Mouse (Mus musculus) liver, embryonic 14.5 days (tissue): ENCODE results near the gene Sos1. TPM values are rescaled to one million over a fixed set of nuclear protein-coding genes. Genes with fewer than 3 reads are reported as not detected.
"Not testable (repeated sequence)": the region's sequence is repeated elsewhere in the genome, so short reads cannot be mapped to it uniquely, and the experiment has no call there.

Source experiments
- ATAC-seq: fragments of 200-750 bp; cut with Nextera tagmentation; 2 replicates; pipeline ENCODE4 v1.8.0; 2017; ENCODE audit warnings: moderate number of reproducible peaks, mild to moderate bottlenecking, moderate library complexity; ENCODE audit not compliant: insufficient read depth
- DNase-seq, 3 experiments: peaks; one replicate each; pipeline ENCODE4 v3.0.0-alpha.2; 2012 to 2013; ENCODE audit warnings: low read depth in 3 of 3, low spot score in 3 of 3
- H3K27ac ChIP-seq: fragments of 300-500 bp; sonication (generic); 2 replicates; pipeline ENCODE4 v1.5.1; 2014; ENCODE audit warnings: moderate library complexity, mild to moderate bottlenecking, control low read depth, inconsistent platforms
- H3K27me3 ChIP-seq: fragments of 300-500 bp; sonication (generic); 2 replicates; pipeline ENCODE4 v1.6.1; 2014; ENCODE audit warnings: mild to moderate bottlenecking, low read length, moderate library complexity; ENCODE audit not compliant: control insufficient read depth, insufficient read depth
- H3K36me3 ChIP-seq: fragments of 300-500 bp; sonication (generic); replicated peaks from 2 replicates; pipeline ENCODE4 v1.6.1; 2014; ENCODE audit warnings: low read depth; ENCODE audit not compliant: control insufficient read depth, insufficient read depth
- H3K4me1 ChIP-seq, 2 experiments: fragments of 200-500 bp in 1 of 2; fragments of 300-500 bp in 1 of 2; sonication (generic) in 1 of 2; replicated peaks; 2 replicates each; pipeline ENCODE4 v1.6.1; 2012 to 2014; ENCODE audit warnings: antibody characterized with exemption in 1 of 2, inconsistent platforms in 1 of 2, low read length in 1 of 2; ENCODE audit not compliant: control insufficient read depth in 2 of 2, insufficient read depth in 2 of 2
- H3K4me2 ChIP-seq: fragments of 300-500 bp; sonication (generic); 2 replicates; pipeline ENCODE4 v1.6.1; 2014; ENCODE audit warnings: low read depth, mild to moderate bottlenecking, control low read depth, moderate library complexity
- H3K4me3 ChIP-seq, 2 experiments: fragments of 200-500 bp in 1 of 2; fragments of 300-500 bp in 1 of 2; sonication (generic) in 1 of 2; 2 replicates each; pipeline ENCODE4 v1.5.1; 2012 to 2014; ENCODE audit warnings: low read depth in 2 of 2, low read length in 2 of 2, mild to moderate bottlenecking in 2 of 2, control low read depth in 1 of 2, inconsistent platforms in 1 of 2, moderate library complexity in 1 of 2; ENCODE audit not compliant: insufficient read depth in 1 of 2
- H3K9ac ChIP-seq: fragments of 300-500 bp; sonication (generic); replicated peaks from 2 replicates; pipeline ENCODE4 v1.6.1; 2014; ENCODE audit warnings: mild to moderate bottlenecking, control low read depth, moderate library complexity
- H3K9me3 ChIP-seq: fragments of 300-500 bp; sonication (generic); 2 replicates; pipeline ENCODE4 v1.6.1; 2016; ENCODE audit warnings: low read length, mixed read lengths; ENCODE audit not compliant: control insufficient read depth
- CTCF ChIP-seq: IDR thresholded peaks from 2 replicates; pipeline ENCODE4 v1.5.1; 2016; ENCODE audit warnings: antibody characterized with exemption, low read depth, control low read depth
- EP300 ChIP-seq: IDR thresholded peaks from 2 replicates; pipeline ENCODE4 v1.6.1; 2016; ENCODE audit warnings: antibody characterized with exemption, low read depth
- WGBS: fragments of 180-500 bp; shearing (Covaris S2); extraction: QIAGEN DNeasy Blood & Tissue Kit; methylation state at CpG from one replicate; pipeline ENCODE4 v1.1.7; 2014; ENCODE audit not compliant: insufficient replicate concordance; 5-methylcytosine and 5-hydroxymethylcytosine counted together
- polyA plus RNA-seq, 2 experiments: library from polyadenylated mRNA; depleted of rRNA in 1 of 2; stranded (reverse) in 1 of 2; unstranded in 1 of 2; fragments of >200 nt; fragmentation: Nextera tagmentation in 1 of 2; extraction: Ambion mirVana in 1 of 2; gene quantifications; 2 replicates each; pipeline versions ENCODE4 v1.2.1 to v1.2.3; 2012 to 2014

Sos1 gene
- polyA plus RNA-seq, 2 experiments = 1.3 to 1.7 TPM

DNA sequence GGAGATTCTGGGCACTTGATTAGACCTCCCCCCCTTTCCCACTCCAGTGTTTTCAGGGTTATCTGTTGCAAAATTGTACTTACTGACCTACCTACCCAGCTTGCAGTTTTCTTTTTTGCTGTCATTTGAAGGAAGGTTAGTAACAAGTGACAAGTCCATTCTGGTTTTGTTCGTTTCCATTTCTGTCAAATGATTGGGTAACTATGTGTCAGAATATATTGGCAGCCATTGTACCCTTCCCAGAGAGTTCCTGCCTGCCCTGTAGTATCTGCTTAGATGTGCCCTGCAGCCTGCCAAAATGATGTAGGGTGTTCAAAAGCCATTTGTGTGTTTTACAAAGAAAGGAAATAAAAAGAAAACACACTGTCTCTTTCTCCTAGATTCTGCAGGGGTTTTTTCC is 94.6 kb downstream of the Sos1 start:
- Histone ChIP-seq H3K4me3 (no peak overlapping the region), H3K4me1 (no peaks in the 10 kb centered on the region), H3K27me3 (no peaks in the 10 kb centered on the region), H3K9ac (no peak overlapping the region), H3K9me3 (no peaks in the 10 kb centered on the region), H3K36me3 (no peaks in the 10 kb centered on the region), H3K4me2 (no peak overlapping the region), H3K27ac (no peak overlapping the region)
- ATAC-seq (no peak), DNase-seq (no peak)
- WGBS = 49% methylated on average over 1 of the region's 1 CpGs
- TF ChIP-seq EP300 (no peak), CTCF (no peak)

DNA sequence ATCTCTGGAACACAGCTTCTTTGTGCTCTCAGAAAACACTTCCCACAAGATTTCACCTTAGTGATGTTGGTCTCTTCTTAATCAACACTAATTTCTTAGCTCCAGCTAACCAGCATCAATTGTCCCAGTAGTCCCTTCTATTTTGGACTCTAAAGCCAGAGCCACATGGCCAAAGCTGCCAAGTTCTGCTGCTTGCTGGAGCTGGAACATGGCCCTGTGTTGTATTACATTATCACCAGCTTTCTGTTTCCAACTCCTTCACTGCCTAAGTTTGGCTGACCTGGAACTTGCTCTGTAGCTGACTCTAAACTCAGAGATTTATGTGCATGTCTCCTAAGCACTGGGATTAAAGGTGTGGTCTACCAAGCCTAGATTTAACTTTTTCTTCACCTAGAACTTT is 101.9 kb downstream of the Sos1 start:
- not testable (repeated sequence) for ATAC-seq, H3K9ac ChIP-seq, DNase-seq

DNA sequence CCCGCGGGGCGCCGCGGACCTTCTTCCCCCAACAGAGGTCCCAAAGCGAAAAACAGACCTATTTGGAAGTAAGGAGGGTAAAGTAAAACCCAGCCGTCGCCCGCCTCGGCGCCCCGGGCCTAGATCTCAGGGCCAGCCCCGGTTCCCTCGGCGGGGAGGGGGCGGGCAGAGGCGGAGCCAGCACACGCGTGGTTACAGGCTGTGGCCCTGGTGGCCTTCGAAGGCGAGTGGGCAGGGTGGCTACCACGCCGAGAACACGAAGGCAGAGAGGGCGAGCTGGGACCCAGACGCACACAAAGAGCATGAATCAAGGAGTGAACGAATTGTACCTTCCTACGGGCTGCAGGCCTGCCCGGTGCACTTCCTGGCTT is 106.5 kb downstream of the Sos1 start:
- DNase-seq = no peak
- H3K9me3 ChIP-seq = no peaks in the 10 kb centered on the region
- WGBS = 25% methylated on average over 29 of the region's 29 CpGs

More for the DNA sequence above, 101.9 kb downstream of the Sos1 start:
- H3K9me3 ChIP-seq, H3K36me3 ChIP-seq, H3K4me2 ChIP-seq, H3K4me3 ChIP-seq, H3K4me1 ChIP-seq, H3K27ac ChIP-seq: not testable (repeated sequence)
- H3K27me3 ChIP-seq = peaks cover 12% of the 10 kb centered on the region

DNA sequence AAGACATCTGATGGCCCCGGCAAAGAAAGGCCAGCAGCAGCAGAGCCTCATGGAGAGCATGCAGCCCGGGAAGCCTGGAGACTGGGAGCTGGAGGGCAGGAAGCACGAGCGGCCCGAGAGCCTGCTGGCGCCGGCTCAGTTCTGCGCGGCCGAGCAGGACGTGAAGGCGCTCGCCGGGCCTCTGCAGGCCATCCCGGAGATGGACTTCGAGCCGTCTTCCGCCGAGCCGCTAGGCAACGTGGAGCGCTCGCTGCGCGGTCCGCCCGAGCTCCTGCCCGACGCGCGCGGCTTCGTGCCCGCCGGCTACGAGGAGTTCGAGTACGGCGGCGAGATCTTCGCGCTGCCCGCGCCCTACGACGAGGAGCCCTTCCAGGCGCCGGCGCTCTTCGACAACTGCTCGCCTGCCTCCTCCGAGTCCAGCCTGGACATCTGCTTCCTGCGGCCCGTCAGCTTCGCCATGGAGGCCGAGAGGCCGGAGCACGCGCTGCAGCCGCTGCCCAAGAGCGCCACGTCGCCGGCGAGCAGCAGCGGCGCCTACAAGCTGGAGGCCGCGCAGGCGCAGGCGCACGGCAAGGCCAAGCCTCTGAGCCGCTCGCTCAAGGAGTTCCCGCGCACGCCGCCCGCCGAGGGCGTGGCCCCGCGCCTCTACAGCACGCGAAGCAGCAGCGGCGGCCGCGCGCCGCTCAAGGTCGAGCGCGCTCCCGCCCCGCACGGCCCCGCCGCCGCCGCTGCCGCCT is 107.1 kb downstream of the Sos1 start, which contains the start of gene Gm10190:
TSS of gene Gm10190 (minus strand) at position 553 of the 737 bp plus-strand sequence.
- TF ChIP-seq CTCF (no peak), EP300 (no peak)
- no peaks in the 10 kb centered on the region for H3K36me3 ChIP-seq
- no peak within 1 kb of the TSS for H3K27ac ChIP-seq
- H3K4me2 ChIP-seq = peak within 1 kb of the TSS; percentile 59
- H3K9me3 ChIP-seq = no peaks in the 10 kb centered on the region
- H3K27me3 ChIP-seq = peaks cover 17% of the 10 kb centered on the region
- no peak within 1 kb of the TSS; the same call in 1 of the 2 replicates for H3K9ac ChIP-seq
- 0 out of 4 replicates have a peak, but pooled peaks cover 0 to 2% of the 10 kb centered on the region in 2 experiments for H3K4me1 ChIP-seq
- peak; percentile 50 to 67 (median 65) for DNase-seq
- peak within 1 kb of the TSS; percentile 23 to 34 for H3K4me3 ChIP-seq
- WGBS = 7% methylated on average over 97 of the region's 102 CpGs
- ATAC-seq = peak; percentile 91

More for the DNA sequence above, 106.5 kb downstream of the Sos1 start:
- peak overlapping the region; percentile 59 for H3K4me2 ChIP-seq
- ATAC-seq = peak; percentile 36; the same call in 1 of the 2 replicates
- 0 out of 4 replicates have a peak, but pooled peaks cover 0 to 2% of the 10 kb centered on the region in 2 experiments for H3K4me1 ChIP-seq
- peak overlapping the region in 1 of 2 experiments; percentile 23; a peak in 2 of 4 replicates for H3K4me3 ChIP-seq
- TF ChIP-seq CTCF (no peak), EP300 (no peak)
- no peak overlapping the region; the same call in 1 of the 2 replicates for H3K9ac ChIP-seq
- H3K36me3 ChIP-seq = no peaks in the 10 kb centered on the region
- H3K27ac ChIP-seq = no peak overlapping the region
- H3K27me3 ChIP-seq = peaks cover 17% of the 10 kb centered on the region

DNA sequence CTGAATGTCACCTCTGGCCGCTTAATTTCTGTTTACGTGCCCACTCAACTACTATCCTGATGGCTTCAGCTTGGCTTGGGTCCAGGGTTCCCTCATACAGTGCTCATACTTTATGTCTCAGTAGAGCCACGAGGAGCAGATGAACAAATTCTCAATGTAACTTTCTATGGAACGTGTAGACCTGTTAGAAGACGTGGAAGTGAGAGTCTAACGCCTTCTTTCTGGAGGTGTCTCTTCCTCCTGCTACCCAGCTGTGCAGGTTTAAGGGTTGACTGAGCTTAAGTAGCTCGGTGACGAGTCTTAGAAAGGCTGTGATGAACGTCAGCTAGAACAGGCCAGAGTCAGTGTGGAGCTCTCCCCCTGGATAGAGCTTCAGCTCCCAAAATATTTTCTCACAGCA is 111.6 kb downstream of the Sos1 start:
- WGBS = 64% methylated on average over 9 of the region's 9 CpGs
- Histone ChIP-seq H3K9me3 (no peaks in the 10 kb centered on the region), H3K4me3 (no peak overlapping the region), H3K27ac (no peak overlapping the region), H3K4me2 (no peak overlapping the region), H3K27me3 (peaks cover 6% of the 10 kb centered on the region), H3K36me3 (no peaks in the 10 kb centered on the region), H3K4me1 (0 out of 4 replicates have a peak, but pooled peaks cover 0 to 2% of the 10 kb centered on the region in 2 experiments), H3K9ac (no peak overlapping the region)
- no peak for DNase-seq
- TF ChIP-seq EP300 = no peak
- no peak for TF ChIP-seq CTCF
- ATAC-seq = no peak
